Mouse (Mus musculus) kidney, postnatal 0 days (tissue): ENCODE results near the gene Nme7. TPM values are rescaled to one million over a fixed set of nuclear protein-coding genes. Genes with fewer than 3 reads are reported as not detected.
A peak's percentile ranks its signal among the peaks of the same experiment; 100 is the strongest.

Source experiments
- ATAC-seq: fragments of 200-750 bp; cut with Nextera tagmentation; replicated peaks from 2 replicates; pipeline ENCODE4 v1.8.0; 2017; ENCODE audit warnings: low read depth, moderate number of reproducible peaks, moderate TSS enrichment, moderate library complexity; ENCODE audit not compliant: low FRiP score
- DNase-seq: peaks from one replicate; pipeline ENCODE4 v3.0.0-alpha.2; 2016; ENCODE audit warnings: low spot score
- H3K27ac ChIP-seq: fragments of 300-500 bp; sonication (generic); 2 replicates; pipeline ENCODE4 v1.5.1; 2014; ENCODE audit warnings: mild to moderate bottlenecking
- H3K27me3 ChIP-seq: fragments of 300-500 bp; sonication (generic); 2 replicates; pipeline ENCODE4 v1.6.1; 2014; ENCODE audit warnings: low read length, mixed read lengths; ENCODE audit not compliant: insufficient read depth
- H3K36me3 ChIP-seq: fragments of 300-500 bp; sonication (generic); 2 replicates; pipeline ENCODE4 v1.6.1; 2014; ENCODE audit warnings: low read length, mixed read lengths; ENCODE audit not compliant: insufficient read depth
- H3K4me1 ChIP-seq: fragments of 300-500 bp; sonication (generic); replicated peaks from 2 replicates; pipeline ENCODE4 v1.6.1; 2014; ENCODE audit warnings: antibody characterized with exemption, low read length, mixed read lengths; ENCODE audit not compliant: insufficient read depth
- H3K4me2 ChIP-seq: fragments of 300-500 bp; sonication (generic); 2 replicates; pipeline ENCODE4 v1.6.1; 2014; ENCODE audit warnings: mild to moderate bottlenecking, low read length, moderate library complexity, mixed read lengths
- H3K4me3 ChIP-seq: fragments of 300-500 bp; sonication (generic); replicated peaks from 2 replicates; pipeline ENCODE4 v1.5.1; 2014; ENCODE audit warnings: low read depth, low read length
- H3K9ac ChIP-seq: fragments of 300-500 bp; sonication (generic); 2 replicates; pipeline ENCODE4 v1.6.1; 2014; ENCODE audit warnings: low read depth, low read length
- H3K9me3 ChIP-seq: fragments of 300-500 bp; sonication (generic); replicated peaks from 2 replicates; pipeline ENCODE4 v1.6.1; 2016; ENCODE audit warnings: low read length, inconsistent platforms, mixed read lengths
- CTCF ChIP-seq: IDR thresholded peaks from 2 replicates; pipeline ENCODE4 v1.5.1; 2016; ENCODE audit warnings: antibody characterized with exemption, low read depth, mild to moderate bottlenecking, moderate library complexity
- WGBS: fragments of 180-500 bp; shearing (Covaris S2); extraction: QIAGEN DNeasy Blood & Tissue Kit; methylation state at CpG from one replicate; pipeline ENCODE4 v1.1.7; 2014; 5-methylcytosine and 5-hydroxymethylcytosine counted together
- polyA plus RNA-seq: library from polyadenylated mRNA; unstranded; fragments of >200 nt; fragmentation: Nextera tagmentation; extraction: Ambion mirVana; gene quantifications from 2 replicates; pipeline ENCODE4 v1.2.1, GENCODE M21; 2015

Gene Nme7
- polyA plus RNA-seq, 1 experiment from 2014 or later: 42.0 TPM

GRCm38 (mm10) chr1:164342161-164342560 lies 38.2 kb downstream of the Nme7 start:
- peak; percentile 62 for TF ChIP-seq CTCF
- Histone ChIP-seq H3K9ac (no peak overlapping the region), H3K27ac (no peak overlapping the region), H3K4me2 (no peak overlapping the region), H3K27me3 (no peaks in the 10 kb centered on the region), H3K36me3 (0 out of 2 replicates have a peak, but pooled peaks cover 5% of the 10 kb centered on the region), H3K4me3 (no peak overlapping the region), H3K9me3 (no peaks in the 10 kb centered on the region), H3K4me1 (no peaks in the 10 kb centered on the region)
- 88% methylated on average over 3 of the region's 3 CpGs for WGBS
- ATAC-seq (no peak), DNase-seq (no peak)

- H3K27me3 ChIP-seq: no peaks in the 10 kb centered on the region
- WGBS: 87% methylated on average over 3 of the region's 3 CpGs
- ATAC-seq (no peak), DNase-seq (no peak)
- no peak overlapping the region for H3K4me3 ChIP-seq
- no peak overlapping the region for H3K4me2 ChIP-seq
- no peak overlapping the region for H3K27ac ChIP-seq
- TF ChIP-seq CTCF: no peak
- H3K4me1 ChIP-seq: no peaks in the 10 kb centered on the region
- H3K36me3 ChIP-seq: 0 out of 2 replicates have a peak, but pooled peaks cover 4% of the 10 kb centered on the region
- no peak overlapping the region for H3K9ac ChIP-seq
- H3K9me3 ChIP-seq: no peaks in the 10 kb centered on the region
Measured at GRCm38 (mm10) chr1:164353443-164353842, 49.5 kb downstream of the Nme7 start.

- no peak for ATAC-seq
- no peak overlapping the region for H3K9ac ChIP-seq
- no peak overlapping the region for H3K4me2 ChIP-seq
- no peaks in the 10 kb centered on the region for H3K9me3 ChIP-seq
- no peaks in the 10 kb centered on the region for H3K36me3 ChIP-seq
- WGBS: 59% methylated on average over 3 of the region's 3 CpGs
- no peak for TF ChIP-seq CTCF
- no peak overlapping the region for H3K4me3 ChIP-seq
- no peaks in the 10 kb centered on the region for H3K27me3 ChIP-seq
- H3K4me1 ChIP-seq: no peaks in the 10 kb centered on the region
- DNase-seq: no peak
- no peak overlapping the region for H3K27ac ChIP-seq
Measured at GRCm38 (mm10) chr1:164357995-164358394, 54.1 kb downstream of the Nme7 start.

GRCm38 (mm10) chr1:164361997-164362396 lies 58.1 kb downstream of the Nme7 start:
- Histone ChIP-seq H3K9ac (no peak overlapping the region), H3K27me3 (no peaks in the 10 kb centered on the region), H3K4me1 (no peaks in the 10 kb centered on the region), H3K4me2 (no peak overlapping the region), H3K9me3 (no peaks in the 10 kb centered on the region), H3K36me3 (no peaks in the 10 kb centered on the region), H3K4me3 (no peak overlapping the region), H3K27ac (no peak overlapping the region)
- DNase-seq (no peak), ATAC-seq (no peak)
- WGBS: 91% methylated on average over 2 of the region's 2 CpGs
- TF ChIP-seq CTCF: no peak

- no peak overlapping the region for H3K9ac ChIP-seq
- peak; percentile 76 for DNase-seq
- no peaks in the 10 kb centered on the region for H3K36me3 ChIP-seq
- H3K9me3 ChIP-seq: no peaks in the 10 kb centered on the region
- TF ChIP-seq CTCF: peak; percentile 87
- no peak overlapping the region for H3K4me3 ChIP-seq
- H3K27ac ChIP-seq: peak overlapping the region; percentile 31; the same call in 1 of the 2 replicates
- no peaks in the 10 kb centered on the region for H3K27me3 ChIP-seq
- no peak overlapping the region for H3K4me2 ChIP-seq
- ATAC-seq: peak; percentile 93
- H3K4me1 ChIP-seq: no peaks in the 10 kb centered on the region
- 73% methylated on average over 12 of the region's 12 CpGs for WGBS
Measured at GRCm38 (mm10) chr1:164366156-164367128, 62.5 kb downstream of the Nme7 start.

- Histone ChIP-seq H3K27me3 (no peaks in the 10 kb centered on the region), H3K4me1 (no peaks in the 10 kb centered on the region), H3K4me3 (no peak overlapping the region), H3K36me3 (no peaks in the 10 kb centered on the region), H3K27ac (no peak overlapping the region), H3K4me2 (no peak overlapping the region), H3K9ac (no peak overlapping the region), H3K9me3 (no peaks in the 10 kb centered on the region)
- no peak for TF ChIP-seq CTCF
- DNase-seq (no peak), ATAC-seq (no peak)
- WGBS: 80% methylated on average over 4 of the region's 4 CpGs
Measured at GRCm38 (mm10) chr1:164368152-164368551, 64.2 kb downstream of the Nme7 start.
